ENCODE assay signal across 7 mouse cellular contexts in the genomic region with DNA sequence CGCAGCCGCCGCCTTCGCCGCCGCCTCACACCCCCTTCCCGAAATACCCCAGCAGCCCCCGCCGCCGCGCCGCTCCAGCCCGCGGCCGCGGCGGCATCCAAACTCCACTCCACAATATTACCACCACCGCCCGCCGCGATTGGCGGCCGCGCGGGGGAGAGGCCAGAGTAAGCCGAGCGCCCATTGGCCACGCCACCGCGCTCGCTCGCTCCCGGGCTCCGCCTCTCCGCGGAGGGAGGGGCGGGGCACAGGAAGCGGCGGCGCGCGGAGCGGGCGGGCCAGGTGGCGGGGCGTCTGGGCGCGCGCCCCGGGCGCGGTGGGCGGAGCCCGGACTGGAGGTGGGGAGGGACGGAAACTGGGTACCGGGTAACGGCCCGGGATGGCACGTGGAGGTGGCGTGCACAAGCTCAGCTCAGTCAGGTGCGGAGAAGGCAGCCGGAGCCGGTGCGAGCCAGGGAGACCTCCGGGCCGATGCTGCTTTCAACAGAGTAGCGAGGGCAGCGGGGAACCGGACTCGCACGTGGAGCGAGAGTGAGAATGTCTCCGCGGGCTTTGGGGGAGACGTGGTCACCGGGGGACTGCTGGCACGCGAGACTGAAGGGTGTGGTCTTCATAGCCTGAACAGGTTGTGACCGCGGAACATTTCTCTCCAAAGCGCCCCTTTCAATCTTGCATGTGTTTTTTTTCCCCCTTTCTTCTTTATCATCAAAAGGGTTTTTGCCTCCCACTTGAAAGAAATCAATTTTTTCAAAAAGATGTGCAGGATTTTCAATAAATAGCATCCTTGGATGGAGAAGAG. TPM values are rescaled to one million over a fixed set of nuclear protein-coding genes. Genes with fewer than 3 reads are reported as not detected.
DNase-seq lines count a peak whose midpoint lies in the region; ATAC-seq and TF ChIP-seq lines count a peak whose summit lies in the region.

A gene (minus strand): TSS at position 81 of the 799 bp plus-strand sequence.

- under 1% methylated on average over 81 of the region's 81 CpGs for WGBS in embryonic facial prominence, embryonic 10.5 days
- WGBS in intestine, postnatal 0 days, result under 1% methylated on average over 76 of the region's 81 CpGs
- WGBS in midbrain, embryonic 12.5 days, result under 1% methylated on average over 65 of the region's 81 CpGs
- under 1% methylated on average over 80 of the region's 81 CpGs for WGBS in small intestine, adult 2 months

- peak; percentile 60; the same call in 1 of the 2 replicates for TF ChIP-seq POLR2A in small intestine, adult 2 months (IDR thresholded peaks at IDR 0.05; ENCODE audit: low read depth, low read length)

- H3K9me3 ChIP-seq in embryonic facial prominence, embryonic 10.5 days, result no peaks in the 10 kb centered on the region
- no peaks in the 10 kb centered on the region for H3K9me3 ChIP-seq in intestine, postnatal 0 days (ENCODE audit: control insufficient read depth)
- no peaks in the 10 kb centered on the region for H3K9me3 ChIP-seq in midbrain, embryonic 12.5 days

- H3K4me1 ChIP-seq in embryonic facial prominence, embryonic 10.5 days, result peaks cover 18% of the 10 kb centered on the region
- H3K4me1 ChIP-seq in intestine, postnatal 0 days (replicated peaks; ENCODE audit: control insufficient read depth, insufficient read depth, low read length), result no peaks in the 10 kb centered on the region; the same call in 1 of the 2 replicates
- H3K4me1 ChIP-seq in midbrain, embryonic 12.5 days, result peaks cover 12% of the 10 kb centered on the region; the same call in 1 of the 2 replicates
- H3K4me1 ChIP-seq in small intestine, adult 2 months (ENCODE audit: control insufficient read depth, insufficient read depth, insufficient read length, low read length), result no peaks in the 10 kb centered on the region

- peak within 1 kb of the TSS; percentile 91 for H3K27ac ChIP-seq in embryonic facial prominence, embryonic 10.5 days (replicated peaks)
- peak within 1 kb of the TSS; percentile 96 for H3K27ac ChIP-seq in intestine, postnatal 0 days (ENCODE audit: low read depth, low read length)
- peak within 1 kb of the TSS; percentile 95 for H3K27ac ChIP-seq in midbrain, embryonic 12.5 days (replicated peaks)
- H3K27ac ChIP-seq in small intestine, adult 2 months (ENCODE audit: insufficient read depth, low read depth, low read length), result peak within 1 kb of the TSS; percentile 83

- H3K4me3 ChIP-seq in embryonic facial prominence, embryonic 10.5 days, result peak within 1 kb of the TSS; percentile 92
- H3K4me3 ChIP-seq in intestine, postnatal 0 days (ENCODE audit: low read depth, low read length), result peak within 1 kb of the TSS; percentile 88
- peak within 1 kb of the TSS; percentile 97 for H3K4me3 ChIP-seq in midbrain, embryonic 12.5 days
- H3K4me3 ChIP-seq in small intestine, adult 2 months (ENCODE audit: low read depth, low read length), result peak within 1 kb of the TSS; percentile 99

- peak; percentile 97 for DNase-seq in adrenal gland, postnatal 10 days
- DNase-seq in embryonic facial prominence, embryonic 10.5 days (ENCODE audit: low spot score), result peak; percentile 97
- no peak for DNase-seq in gonadal fat pad, adult 2 months (ENCODE audit: low read depth)
- peak; percentile 97 for DNase-seq in left cerebral cortex, postnatal 4 days

- no peaks in the 10 kb centered on the region for H3K27me3 ChIP-seq in embryonic facial prominence, embryonic 10.5 days (replicated peaks; ENCODE audit: low read depth, poor library complexity, severe bottlenecking)
- no peaks in the 10 kb centered on the region for H3K27me3 ChIP-seq in intestine, postnatal 0 days (replicated peaks; ENCODE audit: control insufficient read depth, insufficient read depth, low read length)
- no peaks in the 10 kb centered on the region for H3K27me3 ChIP-seq in midbrain, embryonic 12.5 days
- H3K27me3 ChIP-seq in small intestine, adult 2 months (ENCODE audit: control insufficient read depth, insufficient read depth, low read length), result no peaks in the 10 kb centered on the region

- ATAC-seq in intestine, postnatal 0 days, result peak; percentile 98
- ATAC-seq in midbrain, embryonic 12.5 days (ENCODE audit: low FRiP score, low read depth), result peak; percentile 98

- H3K9ac ChIP-seq in intestine, postnatal 0 days (ENCODE audit: low read depth, low read length), result peak within 1 kb of the TSS; percentile 84
- H3K9ac ChIP-seq in midbrain, embryonic 12.5 days (replicated peaks), result peak within 1 kb of the TSS; percentile 91

- peak within 1 kb of the TSS; percentile 93 for H3K4me2 ChIP-seq in intestine, postnatal 0 days (replicated peaks; ENCODE audit: low read depth)
- H3K4me2 ChIP-seq in midbrain, embryonic 12.5 days (replicated peaks), result peak within 1 kb of the TSS; percentile 84

- intact Hi-C loops in left cerebral cortex, postnatal 4 days (cut with DNase I), result loop anchor here (10.0 kb wide), 1 partner anchor 104 kb away; no protein-coding TSS in a partner anchor

- H3K36me3 ChIP-seq in embryonic facial prominence, embryonic 10.5 days (replicated peaks), result no peaks in the 10 kb centered on the region
- no peaks in the 10 kb centered on the region for H3K36me3 ChIP-seq in intestine, postnatal 0 days (ENCODE audit: control insufficient read depth, insufficient read depth)
- H3K36me3 ChIP-seq in midbrain, embryonic 12.5 days, result no peaks in the 10 kb centered on the region
- H3K36me3 ChIP-seq in small intestine, adult 2 months (ENCODE audit: control insufficient read depth, insufficient read depth, low read length), result no peaks in the 10 kb centered on the region

- TF ChIP-seq CTCF in intestine, postnatal 0 days (IDR thresholded peaks at IDR 0.05; ENCODE audit: low read depth), result no peak
- TF ChIP-seq CTCF in small intestine, adult 2 months (IDR thresholded peaks at IDR 0.05; ENCODE audit: extremely low read depth, insufficient read length, insufficient replicate concordance, low read depth, low read length), result no peak

RNA-seq across cellular contexts. Expression of the gene that starts here (rescaled TPM):
- total RNA-seq in adrenal gland, postnatal 10 days (2021), result 10 to 100 TPM; 26.9 to 37.5 TPM
- polyA plus RNA-seq in embryonic facial prominence, embryonic 10.5 days (2016; fragmentation: Nextera tagmentation; extraction: Ambion mirVana), result 9.5 and 10.7 TPM in 2 replicates
- 12.0 and 12.2 TPM in 2 replicates for polyA plus RNA-seq in gonadal fat pad, adult 2 months (2012; rRNA removed)
- polyA plus RNA-seq in intestine, postnatal 0 days (2015; fragmentation: Nextera tagmentation; extraction: Ambion mirVana), result 3.9 and 4.6 TPM in 2 replicates
- 10 to 100 TPM; 57.5 to 60.8 TPM for total RNA-seq in left cerebral cortex, postnatal 4 days (2021)
- 13.5 and 13.9 TPM in 2 replicates for polyA plus RNA-seq in midbrain, embryonic 12.5 days (2016; fragmentation: Nextera tagmentation; extraction: Ambion mirVana)
- polyA plus RNA-seq in small intestine, adult 2 months (2012; rRNA removed), result 1.6 and 2.2 TPM in 2 replicates
